Mouse (Mus musculus) brain, embryonic 14.5 days (tissue): ENCODE measurements around the gene Nkx1-1. TPM values are rescaled to one million over a fixed set of nuclear protein-coding genes. Genes with fewer than 3 reads are reported as not detected.

Experiments used
- DNase-seq: peaks from one replicate; pipeline ENCODE4 v3.0.0-alpha.2; 2011; ENCODE audit warnings: low read depth
- CTCF ChIP-seq: fragments of 200-500 bp; IDR thresholded peaks from 2 replicates; pipeline ENCODE4 v1.5.1; 2012; ENCODE audit warnings: inconsistent platforms, mild to moderate bottlenecking, moderate library complexity, borderline replicate concordance; ENCODE audit not compliant: insufficient read depth, insufficient read length; ENCODE audit errors: extremely low read depth
- POLR2A ChIP-seq: fragments of 200-500 bp; IDR thresholded peaks from 2 replicates; pipeline ENCODE4 v1.6.1; 2012; ENCODE audit warnings: mild to moderate bottlenecking, inconsistent platforms, borderline replicate concordance; ENCODE audit not compliant: poor library complexity, insufficient read depth, insufficient read length, severe bottlenecking; ENCODE audit errors: extremely low read depth
- polyA plus RNA-seq: library from polyadenylated mRNA; depleted of rRNA; stranded (reverse); fragments of >200 nt; gene quantifications from 2 replicates; pipeline ENCODE4 v1.2.3, GENCODE M21; 2012; rRNA removed

The Nkx1-1 gene
- polyA plus RNA-seq, 1 experiment, result 4.1 TPM

GRCm38 (mm10) chr5:33395693-33396092 is 38.1 kb downstream of the Nkx1-1 start:
- DNase-seq, result no peak
- TF ChIP-seq CTCF, result no peak
- no peak for TF ChIP-seq POLR2A

- TF ChIP-seq CTCF (peak; percentile 99), POLR2A (no peak)
- DNase-seq, result peak; percentile 93
Observed at GRCm38 (mm10) chr5:33393803-33394202, 40.0 kb downstream of the Nkx1-1 start.

- no peak for DNase-seq
- TF ChIP-seq CTCF, result no peak
- no peak for TF ChIP-seq POLR2A
Observed at GRCm38 (mm10) chr5:33387550-33387949, 46.2 kb downstream of the Nkx1-1 start.

Other genes with a start within 250 kb of the Nkx1-1 start
- gene Spon2, start 215.5 kb downstream of the Nkx1-1 start, polyA plus RNA-seq, result 2.8 and 3.8 TPM in 2 replicates
- gene Ctbp1, start 159.0 kb downstream of the Nkx1-1 start, polyA plus RNA-seq, result 400 and 428 TPM in 2 replicates
- 171 and 187 TPM in 2 replicates for gene Maea, start 98.5 kb downstream of the Nkx1-1 start, polyA plus RNA-seq
- gene Uvssa, start 55.4 kb downstream of the Nkx1-1 start, polyA plus RNA-seq, result 6.6 and 7.5 TPM in 2 replicates
- gene Fam53a, start 195.7 kb upstream of the Nkx1-1 start, polyA plus RNA-seq, result 17.9 and 19.9 TPM in 2 replicates
- gene Gm9903, start 195.9 kb upstream of the Nkx1-1 start, polyA plus RNA-seq, result 0.98 and 1.00 TPM in 2 replicates
- gene Slbp, start 218.6 kb upstream of the Nkx1-1 start, polyA plus RNA-seq, result 66.6 and 72.1 TPM in 2 replicates
- 33.1 and 48.6 TPM in 2 replicates for gene Tacc3, start 224.2 kb upstream of the Nkx1-1 start, polyA plus RNA-seq
- gene Tmem129, start 224.4 kb upstream of the Nkx1-1 start, polyA plus RNA-seq, result 27.8 and 40.9 TPM in 2 replicates